Mouse (Mus musculus) layer of hippocampus, adult 2 months (tissue): ENCODE measurements at regions not wholly inside any gene's neighbourhood (a gene's known extent, or its start where the extent isn't known, plus 50 kb on each side); places are given as distances from the start of the nearest gene placed in this dataset.

Experiments used
- DNase-seq, 2 experiments: peaks; one replicate each; pipeline ENCODE4 v3.0.0; 2022; ENCODE audit warnings: low spot score in 2 of 2
- H3K27ac ChIP-seq: fragments of 200-600 bp; 2 replicates; pipeline ENCODE4 v1.8.1; 2022
- H3K4me3 ChIP-seq: fragments of 200-600 bp; 2 replicates; pipeline ENCODE4 v1.8.1; 2022; ENCODE audit warnings: mild to moderate bottlenecking
- CTCF ChIP-seq: fragments of 200-600 bp; conservative IDR thresholded peaks from 2 replicates; pipeline ENCODE4 v1.8.1; 2022; ENCODE audit warnings: antibody characterized with exemption, mild to moderate bottlenecking, moderate library complexity

DNA sequence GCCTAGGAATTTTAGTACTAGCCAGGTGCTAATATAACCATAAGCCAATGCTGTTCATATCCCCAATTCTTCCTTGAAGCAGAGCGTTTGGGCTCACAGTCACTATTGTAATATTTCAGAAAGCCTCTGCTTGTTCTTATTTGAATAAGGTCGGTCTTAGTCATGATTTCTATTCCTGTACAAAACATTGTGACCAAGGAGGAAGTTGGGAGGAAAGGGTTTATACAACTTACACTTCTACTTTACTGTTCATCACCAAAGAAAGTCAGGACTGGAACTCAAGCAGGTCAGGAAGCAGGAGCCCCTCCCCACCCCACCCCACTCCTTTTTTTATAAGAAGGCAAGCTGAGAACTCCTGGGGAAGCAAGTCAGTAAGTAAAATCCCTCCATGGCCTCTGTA, 1202.3 kb downstream of the Otol1 start:
- TF ChIP-seq CTCF: no peak
- DNase-seq: no peak
- H3K4me3 ChIP-seq: no peak overlapping the region
- no peak overlapping the region for H3K27ac ChIP-seq

- peak in 1 of 2 experiments; percentile 7 for DNase-seq
- Histone ChIP-seq H3K27ac (peak overlapping the region; percentile 8; the same call in 1 of the 2 replicates), H3K4me3 (no peak overlapping the region)
- TF ChIP-seq CTCF: no peak
Observed at GRCm38 (mm10) chr3:71220379-71220778, 1213.0 kb downstream of the Otol1 start.

GRCm38 (mm10) chr3:71220818-71221217, 1213.4 kb downstream of the Otol1 start:
- no peak overlapping the region for H3K4me3 ChIP-seq
- peak in 1 of 2 experiments; percentile 5 for DNase-seq
- H3K27ac ChIP-seq: peak overlapping the region; percentile 70
- TF ChIP-seq CTCF: no peak
